Mouse (Mus musculus) A20 (cell line): ENCODE data around the gene Prph.

ENCODE experiments used
- DNase-seq: peaks from one replicate; pipeline ENCODE4 v3.0.0-alpha.2; 2011; ENCODE audit warnings: low read depth, low spot score

Gene Prph

GRCm38 (mm10) chr15:99055040-99055439 lies at the start of gene Prph:
Prph (plus strand) TSS chr15:99055174.
- no peak for DNase-seq

GRCm38 (mm10) chr15:99008801-99009241 lies 46.2 kb upstream of the Prph start:
- DNase-seq, result peak; percentile 86

GRCm38 (mm10) chr15:99010896-99011295 lies 44.1 kb upstream of the Prph start:
- DNase-seq, result no peak

- no peak for DNase-seq
These were observed 43.0 kb upstream of the Prph start for GRCm38 (mm10) chr15:99011946-99012345.

GRCm38 (mm10) chr15:99014496-99015030 lies 40.4 kb upstream of the Prph start:
- no peak for DNase-seq

- peak; percentile 33 for DNase-seq
These were observed 37.6 kb upstream of the Prph start for GRCm38 (mm10) chr15:99017355-99017761.

GRCm38 (mm10) chr15:99017986-99018385 lies 37.0 kb upstream of the Prph start:
- no peak for DNase-seq

- DNase-seq, result no peak
These were observed 36.3 kb upstream of the Prph start for GRCm38 (mm10) chr15:99018630-99019029.

GRCm38 (mm10) chr15:99019436-99019835 lies 35.5 kb upstream of the Prph start:
- DNase-seq, result no peak

- no peak for DNase-seq
These were observed 34.8 kb upstream of the Prph start for GRCm38 (mm10) chr15:99020171-99020570.

GRCm38 (mm10) chr15:99021255-99021654 lies 33.7 kb upstream of the Prph start:
- DNase-seq, result no peak

GRCm38 (mm10) chr15:99024668-99025314 lies 30.2 kb upstream of the Prph start:
- DNase-seq, result peak; percentile 88

GRCm38 (mm10) chr15:99025414-99025813 lies 29.6 kb upstream of the Prph start:
- DNase-seq, result peak; percentile 80

GRCm38 (mm10) chr15:99026259-99026658 lies 28.7 kb upstream of the Prph start:
- peak; percentile 89 for DNase-seq

- DNase-seq, result peak; percentile 48
These were observed 27.9 kb upstream of the Prph start for GRCm38 (mm10) chr15:99027116-99027515.

GRCm38 (mm10) chr15:99028874-99029458 lies 26.0 kb upstream of the Prph start:
- DNase-seq, result peak; percentile 81

GRCm38 (mm10) chr15:99029619-99030584 lies 25.1 kb upstream of the Prph start, which contains the start of gene Tuba1c:
Tuba1c (plus strand) TSS chr15:99029891.
- DNase-seq, result peak; percentile 99

GRCm38 (mm10) chr15:99030585-99031387 lies 24.2 kb upstream of the Prph start:
- DNase-seq, result peak; percentile 82

- DNase-seq, result peak; percentile 42
These were observed 23.6 kb upstream of the Prph start for GRCm38 (mm10) chr15:99031388-99031675.

- DNase-seq, result no peak
These were observed 22.8 kb upstream of the Prph start for GRCm38 (mm10) chr15:99032041-99032725.
